Mouse (Mus musculus) c-Kit-positive CD71-negative TER-119-negative erythroid progenitor cells, embryonic 14.5 days (primary cell): ENCODE data around the gene Smg7.
A peak's percentile ranks its signal among the peaks of the same experiment; 100 is the strongest.
"Not testable (repeated sequence)": the region's sequence is repeated elsewhere in the genome, so short reads cannot be mapped to it uniquely, and the experiment has no call there.

Experiments used
- DNase-seq: peaks from one replicate; pipeline ENCODE4 v3.0.0-alpha.2; 2013; ENCODE audit warnings: low read depth

The Smg7 gene

GRCm38 (mm10) chr1:152901765-152902664 lies at the start of gene Smg7:
Gene Smg7, minus strand, starts transcription at chr1:152902646.
- peak; percentile 7 for DNase-seq

- no peak for DNase-seq
These were observed 40.5 kb upstream of the Smg7 start for GRCm38 (mm10) chr1:152942977-152943376.

- no peak for DNase-seq
These were observed 33.9 kb upstream of the Smg7 start for GRCm38 (mm10) chr1:152936365-152936764.

GRCm38 (mm10) chr1:152935476-152935875 lies 33.0 kb upstream of the Smg7 start:
- no peak for DNase-seq

- DNase-seq: no peak
These were observed 31.5 kb upstream of the Smg7 start for GRCm38 (mm10) chr1:152933962-152934361.

- DNase-seq: no peak
These were observed 19.3 kb upstream of the Smg7 start for GRCm38 (mm10) chr1:152921786-152922185.

- no peak for DNase-seq
These were observed 15.2 kb upstream of the Smg7 start for GRCm38 (mm10) chr1:152917626-152918025.

- DNase-seq: no peak
These were observed 14.5 kb upstream of the Smg7 start for GRCm38 (mm10) chr1:152916936-152917335.

GRCm38 (mm10) chr1:152915766-152916165 lies 13.3 kb upstream of the Smg7 start:
- no peak for DNase-seq

GRCm38 (mm10) chr1:152913483-152914460 lies 11.3 kb upstream of the Smg7 start:
- no peak for DNase-seq

GRCm38 (mm10) chr1:152904469-152904868 lies 2.0 kb upstream of the Smg7 start:
- peak; percentile 79 for DNase-seq

GRCm38 (mm10) chr1:152903591-152904135 lies 1.2 kb upstream of the Smg7 start:
- DNase-seq: peak; percentile 43

GRCm38 (mm10) chr1:152902665-152903516 lies 445 bp upstream of the Smg7 start:
- DNase-seq: peak; percentile 96

GRCm38 (mm10) chr1:152901419-152901764 lies 1.1 kb downstream of the Smg7 start:
- DNase-seq: no peak

GRCm38 (mm10) chr1:152888086-152888485 lies 14.4 kb downstream of the Smg7 start:
- DNase-seq: not testable (repeated sequence)

- DNase-seq: no peak
These were observed 31.4 kb downstream of the Smg7 start for GRCm38 (mm10) chr1:152871031-152871430.

GRCm38 (mm10) chr1:152869901-152870300 lies 32.5 kb downstream of the Smg7 start:
- DNase-seq: no peak

- DNase-seq: no peak
These were observed 55.6 kb downstream of the Smg7 start for GRCm38 (mm10) chr1:152846856-152847255.

- DNase-seq: no peak
These were observed 57.2 kb downstream of the Smg7 start for GRCm38 (mm10) chr1:152845211-152845730.

GRCm38 (mm10) chr1:152844634-152845033 lies 57.8 kb downstream of the Smg7 start:
- DNase-seq: no peak

- DNase-seq: no peak
These were observed 61.4 kb downstream of the Smg7 start for GRCm38 (mm10) chr1:152841057-152841456.
